ENCODE assay signal across 12 mouse cellular contexts in the genomic region with DNA sequence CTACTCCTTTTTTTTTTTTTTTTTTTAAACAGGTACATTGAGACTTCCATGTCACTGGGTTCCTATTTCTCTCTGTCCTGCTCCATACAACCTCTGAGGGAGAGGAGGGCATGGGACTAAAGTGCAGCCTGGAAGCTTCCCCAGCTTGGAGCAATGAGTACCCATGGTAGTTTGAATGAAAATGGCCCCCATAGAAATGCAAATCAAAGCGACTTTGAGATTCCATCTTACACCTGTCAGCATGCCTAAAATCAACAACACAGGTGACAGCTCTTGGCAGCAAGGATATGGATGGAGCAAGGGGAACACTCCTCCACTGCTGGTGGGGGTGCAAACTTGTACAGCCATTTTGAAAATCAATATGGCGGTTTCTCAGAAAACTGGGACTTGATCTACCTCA.
"Had no signal": no experiment of that assay in that cellular context is flagged by ENCODE, and none has a peak within 500 bp of the region (broad histone marks: within the 10 kb centered on the region; RNA-seq: fewer than 3 reads in every experiment).

No protein-coding gene starts in this region.

- DNase-seq: retina, postnatal 1 day; right cerebral cortex, adult 18-20 months; right cerebral cortex, postnatal 14 days; right cerebral cortex, postnatal 25 days; right cerebral cortex, postnatal 4 days; spleen, adult 18-20 months; thymus, adult 18-20 months; thymus, adult 2 months; thymus, postnatal 14 days; thymus, postnatal 25 days; thymus, postnatal 36 days; thymus, postnatal 4 days had no signal
